Mouse (Mus musculus) hindbrain, embryonic 14.5 days (tissue): ENCODE results near the gene Lrriq4. TPM values are rescaled to one million over a fixed set of nuclear protein-coding genes. Genes with fewer than 3 reads are reported as not detected.
A peak's percentile ranks its signal among the peaks of the same experiment; 100 is the strongest.

ENCODE experiments used
- ATAC-seq: fragments of 200-750 bp; cut with Nextera tagmentation; 2 replicates; pipeline ENCODE4 v1.8.0; 2017; ENCODE audit warnings: moderate number of reproducible peaks, mild to moderate bottlenecking, moderate TSS enrichment, moderate library complexity; ENCODE audit not compliant: low FRiP score
- DNase-seq: peaks from one replicate; pipeline ENCODE4 v3.0.0-alpha.2; 2015; ENCODE audit warnings: low spot score
- H3K27ac ChIP-seq: fragments of 300-500 bp; sonication (generic); 2 replicates; pipeline ENCODE4 v1.5.1; 2014; ENCODE audit warnings: mild to moderate bottlenecking, moderate library complexity
- H3K27me3 ChIP-seq: fragments of 300-500 bp; sonication (generic); 2 replicates; pipeline ENCODE4 v1.6.1; 2014; ENCODE audit warnings: mild to moderate bottlenecking, low read length, mixed read lengths; ENCODE audit not compliant: control insufficient read depth, insufficient read depth
- H3K36me3 ChIP-seq: fragments of 300-500 bp; sonication (generic); replicated peaks from 2 replicates; pipeline ENCODE4 v1.6.1; 2014; ENCODE audit not compliant: control insufficient read depth, insufficient read depth
- H3K4me1 ChIP-seq: fragments of 300-500 bp; sonication (generic); replicated peaks from 2 replicates; pipeline ENCODE4 v1.6.1; 2014; ENCODE audit warnings: antibody characterized with exemption, low read length, mixed read lengths; ENCODE audit not compliant: control insufficient read depth, insufficient read depth
- H3K4me2 ChIP-seq: fragments of 300-500 bp; sonication (generic); replicated peaks from 2 replicates; pipeline ENCODE4 v1.6.1; 2014; ENCODE audit warnings: mild to moderate bottlenecking, moderate library complexity
- H3K4me3 ChIP-seq: fragments of 300-500 bp; sonication (generic); replicated peaks from 2 replicates; pipeline ENCODE4 v1.5.1; 2014; ENCODE audit warnings: mild to moderate bottlenecking, low read length
- H3K9ac ChIP-seq: fragments of 300-500 bp; sonication (generic); 2 replicates; pipeline ENCODE4 v1.6.1; 2014
- H3K9me3 ChIP-seq: fragments of 300-500 bp; sonication (generic); 2 replicates; pipeline ENCODE4 v1.6.1; 2016; ENCODE audit warnings: low read length; ENCODE audit not compliant: control insufficient read depth
- WGBS: fragments of 180-500 bp; shearing (Covaris S2); extraction: QIAGEN DNeasy Blood & Tissue Kit; methylation state at CpG from one replicate; pipeline ENCODE4 v1.1.7; 2014; 5-methylcytosine and 5-hydroxymethylcytosine counted together
- polyA plus RNA-seq: library from polyadenylated mRNA; unstranded; fragments of >200 nt; fragmentation: Nextera tagmentation; extraction: Ambion mirVana; gene quantifications from 2 replicates; pipeline ENCODE4 v1.2.1, GENCODE M21; 2014

Gene Lrriq4
- 0.08 TPM in 1 of 2 replicates, not detected in the other for polyA plus RNA-seq

- Histone ChIP-seq H3K9me3 (no peaks in the 10 kb centered on the region), H3K27me3 (peaks cover 9% of the 10 kb centered on the region), H3K27ac (no peak within 1 kb of the TSS), H3K36me3 (no peaks in the 10 kb centered on the region), H3K4me3 (no peak within 1 kb of the TSS), H3K9ac (no peak within 1 kb of the TSS), H3K4me2 (no peak within 1 kb of the TSS), H3K4me1 (0 out of 2 replicates have a peak, but pooled peaks cover 6% of the 10 kb centered on the region)
- DNase-seq, result no peak
- WGBS, result 70% methylated on average over 2 of the region's 2 CpGs
- no peak for ATAC-seq
Observed at GRCm38 (mm10) chr3:30644207-30644606, at the start of gene Lrriq4. Gene Lrriq4, plus strand, starts transcription at chr3:30644507.

- peak; percentile 76 for ATAC-seq
- H3K9ac ChIP-seq, result peak overlapping the region; percentile 74
Observed at GRCm38 (mm10) chr3:30595111-30595832, 49.0 kb upstream of the Lrriq4 start.

GRCm38 (mm10) chr3:30597271-30597670, 47.0 kb upstream of the Lrriq4 start:
- WGBS, result 82% methylated on average over 7 of the region's 7 CpGs
- no peak for ATAC-seq
- Histone ChIP-seq H3K4me3 (no peak overlapping the region), H3K27me3 (no peaks in the 10 kb centered on the region), H3K36me3 (no peaks in the 10 kb centered on the region), H3K4me1 (peaks cover 16% of the 10 kb centered on the region; the same call in 1 of the 2 replicates), H3K9ac (no peak overlapping the region), H3K4me2 (no peak overlapping the region), H3K27ac (no peak overlapping the region), H3K9me3 (no peaks in the 10 kb centered on the region)
- DNase-seq, result no peak

More at GRCm38 (mm10) chr3:30595111-30595832, 49.0 kb upstream of the Lrriq4 start:
- Histone ChIP-seq H3K4me1 (peaks cover 16% of the 10 kb centered on the region; the same call in 1 of the 2 replicates), H3K27ac (peak overlapping the region; percentile 72), H3K36me3 (no peaks in the 10 kb centered on the region), H3K27me3 (no peaks in the 10 kb centered on the region), H3K4me3 (peak overlapping the region; percentile 68), H3K4me2 (peak overlapping the region; percentile 56), H3K9me3 (no peaks in the 10 kb centered on the region)
- WGBS, result 0% methylated on average over 62 of the region's 62 CpGs
- peak; percentile 70 for DNase-seq

GRCm38 (mm10) chr3:30599711-30600545, 44.4 kb upstream of the Lrriq4 start, which contains the start of gene Actrt3:
Gene Actrt3, minus strand, starts transcription at chr3:30599939.
- Histone ChIP-seq H3K4me3 (peak within 1 kb of the TSS; percentile 73), H3K4me1 (peaks cover 21% of the 10 kb centered on the region; the same call in 1 of the 2 replicates), H3K9ac (peak within 1 kb of the TSS; percentile 61), H3K9me3 (no peaks in the 10 kb centered on the region), H3K27me3 (no peaks in the 10 kb centered on the region), H3K27ac (peak within 1 kb of the TSS; percentile 68), H3K36me3 (peaks cover 9% of the 10 kb centered on the region), H3K4me2 (peak within 1 kb of the TSS; percentile 82)
- 2% methylated on average over 32 of the region's 32 CpGs for WGBS
- DNase-seq, result peak; percentile 38
- no peak for ATAC-seq

- 0% methylated on average over 14 of the region's 14 CpGs for WGBS
- peak overlapping the region; percentile 10; the same call in 1 of the 2 replicates for H3K27ac ChIP-seq
Observed at GRCm38 (mm10) chr3:30600717-30601116, 43.6 kb upstream of the Lrriq4 start.

GRCm38 (mm10) chr3:30601175-30601574, 43.1 kb upstream of the Lrriq4 start:
- no peaks in the 10 kb centered on the region for H3K27me3 ChIP-seq
- no peak overlapping the region for H3K9ac ChIP-seq
- DNase-seq (peak; percentile 99), ATAC-seq (peak; percentile 38)
- H3K27ac ChIP-seq, result 0 out of 2 replicates have a peak overlapping the region, but pooled peaks have one; percentile 68
- H3K9me3 ChIP-seq, result no peaks in the 10 kb centered on the region
- peak overlapping the region; percentile 73 for H3K4me3 ChIP-seq
- under 1% methylated on average over 17 of the region's 17 CpGs for WGBS
- peak overlapping the region; percentile 82 for H3K4me2 ChIP-seq
- peaks cover 15% of the 10 kb centered on the region; the same call in 1 of the 2 replicates for H3K4me1 ChIP-seq
- H3K36me3 ChIP-seq, result peaks cover 20% of the 10 kb centered on the region

More at GRCm38 (mm10) chr3:30600717-30601116, 43.6 kb upstream of the Lrriq4 start:
- no peak for ATAC-seq
- peaks cover 15% of the 10 kb centered on the region for H3K36me3 ChIP-seq
- H3K9ac ChIP-seq, result peak overlapping the region; percentile 44
- peak overlapping the region; percentile 73 for H3K4me3 ChIP-seq
- peak overlapping the region; percentile 82 for H3K4me2 ChIP-seq
- H3K9me3 ChIP-seq, result no peaks in the 10 kb centered on the region
- H3K27me3 ChIP-seq, result no peaks in the 10 kb centered on the region
- H3K4me1 ChIP-seq, result peaks cover 20% of the 10 kb centered on the region; the same call in 1 of the 2 replicates
- no peak for DNase-seq

- 2% methylated on average over 13 of the region's 13 CpGs for WGBS
- DNase-seq, result no peak
- no peaks in the 10 kb centered on the region for H3K27me3 ChIP-seq
Observed at GRCm38 (mm10) chr3:30601610-30602064, 42.7 kb upstream of the Lrriq4 start.

GRCm38 (mm10) chr3:30602065-30602739, 42.1 kb upstream of the Lrriq4 start, which contains the start of gene Mynn:
Gene Mynn, plus strand, starts transcription at chr3:30602065.
- H3K27ac ChIP-seq, result peak within 1 kb of the TSS; percentile 89
- peak; percentile 94 for DNase-seq
- peaks cover 26% of the 10 kb centered on the region for H3K36me3 ChIP-seq
- peak within 1 kb of the TSS; percentile 82 for H3K4me2 ChIP-seq
- H3K4me1 ChIP-seq, result peaks cover 15% of the 10 kb centered on the region; the same call in 1 of the 2 replicates
- no peaks in the 10 kb centered on the region for H3K27me3 ChIP-seq
- peak within 1 kb of the TSS; percentile 79 for H3K9ac ChIP-seq
- H3K9me3 ChIP-seq, result no peaks in the 10 kb centered on the region
- H3K4me3 ChIP-seq, result peak within 1 kb of the TSS; percentile 73
- peak; percentile 96 for ATAC-seq
- WGBS, result under 1% methylated on average over 40 of the region's 40 CpGs

More at GRCm38 (mm10) chr3:30601610-30602064, 42.7 kb upstream of the Lrriq4 start:
- no peaks in the 10 kb centered on the region for H3K9me3 ChIP-seq
- H3K9ac ChIP-seq, result peak overlapping the region; percentile 79
- peaks cover 23% of the 10 kb centered on the region for H3K36me3 ChIP-seq
- peak overlapping the region; percentile 73 for H3K4me3 ChIP-seq
- H3K4me2 ChIP-seq, result peak overlapping the region; percentile 82
- H3K27ac ChIP-seq, result peak overlapping the region; percentile 89
- ATAC-seq, result no peak
- H3K4me1 ChIP-seq, result peaks cover 15% of the 10 kb centered on the region; the same call in 1 of the 2 replicates
